Mouse (Mus musculus) myocyte (in vitro differentiated cells): ENCODE data around the gene Olfr318. TPM values are rescaled to one million over a fixed set of nuclear protein-coding genes. Genes with fewer than 3 reads are reported as not detected.
"Not testable (repeated sequence)": the region's sequence is repeated elsewhere in the genome, so short reads cannot be mapped to it uniquely, and the experiment has no call there.

ENCODE experiments used
- H3K27me3 ChIP-seq: one replicate; pipeline ENCODE4 v1.6.1; 2011; ENCODE audit not compliant: control insufficient read depth, insufficient read depth, insufficient read length
- H3K36me3 ChIP-seq: one replicate; pipeline ENCODE4 v1.6.1; 2011; ENCODE audit not compliant: control insufficient read depth, insufficient read depth
- H3K4me2 ChIP-seq: one replicate; pipeline ENCODE4 v1.6.1; 2011; ENCODE audit warnings: low read depth, control low read depth
- H3K4me3 ChIP-seq: one replicate; pipeline ENCODE4 v1.5.1; 2011; ENCODE audit warnings: mild to moderate bottlenecking, control low read depth, moderate library complexity
- H3K79me2 ChIP-seq: one replicate; pipeline ENCODE4 v1.6.1; 2011; ENCODE audit not compliant: control insufficient read depth, insufficient read depth
- H3ac ChIP-seq: one replicate; pipeline ENCODE4 v1.6.1; 2011; ENCODE audit not compliant: control insufficient read depth, insufficient read length
- CEBPB ChIP-seq: IDR thresholded peaks from 2 replicates; pipeline ENCODE4 v1.6.1; 2011; ENCODE audit warnings: mild to moderate bottlenecking, moderate library complexity; ENCODE audit not compliant: poor library complexity, insufficient read depth, severe bottlenecking
- E2F4 ChIP-seq: IDR thresholded peaks from one replicate; pipeline ENCODE4 v1.6.1; 2011; ENCODE audit warnings: mild to moderate bottlenecking, control low read depth, moderate library complexity; ENCODE audit not compliant: insufficient read depth
- MAX ChIP-seq: IDR thresholded peaks from one replicate; pipeline ENCODE4 v1.6.1; 2011; ENCODE audit warnings: low read depth, mild to moderate bottlenecking, control low read depth
- MYOD1 ChIP-seq, 3 experiments: IDR thresholded peaks; one replicate each; pipeline ENCODE4 v1.6.1; 2011; ENCODE audit warnings: control low read depth in 2 of 3, low read depth in 2 of 3, mild to moderate bottlenecking in 2 of 3, moderate library complexity in 1 of 3; ENCODE audit not compliant: insufficient read length in 2 of 3, control insufficient read depth in 1 of 3
- MYOG ChIP-seq, 3 experiments: IDR thresholded peaks; one replicate each; pipeline ENCODE4 v1.6.1; 2011; ENCODE audit warnings: control low read depth in 2 of 3, low read depth in 2 of 3, mild to moderate bottlenecking in 2 of 3; ENCODE audit not compliant: insufficient read length in 2 of 3, control insufficient read depth in 1 of 3, insufficient read depth in 1 of 3
- POLR2A ChIP-seq: IDR thresholded peaks from one replicate; pipeline ENCODE4 v1.6.1; 2011; ENCODE audit warnings: low read depth, mild to moderate bottlenecking, control low read depth, moderate library complexity; ENCODE audit not compliant: insufficient read length
- POLR2AphosphoS2 ChIP-seq: IDR thresholded peaks from one replicate; pipeline ENCODE4 v1.6.1; 2011; ENCODE audit warnings: low read depth, control low read depth; ENCODE audit not compliant: insufficient read length
- REST ChIP-seq: IDR thresholded peaks from one replicate; pipeline ENCODE4 v1.6.1; 2011; ENCODE audit warnings: mild to moderate bottlenecking, control low read depth, moderate library complexity; ENCODE audit not compliant: insufficient read depth, insufficient read length
- SRF ChIP-seq: IDR thresholded peaks from one replicate; pipeline ENCODE4 v1.6.1; 2011; ENCODE audit warnings: low read depth; ENCODE audit not compliant: control insufficient read depth, insufficient read length
- TCF12 ChIP-seq: IDR thresholded peaks from one replicate; pipeline ENCODE4 v1.6.1; 2011; ENCODE audit warnings: mild to moderate bottlenecking, control low read depth; ENCODE audit not compliant: poor library complexity, insufficient read depth, severe bottlenecking
- TCF3 ChIP-seq: IDR thresholded peaks from one replicate; pipeline ENCODE4 v1.6.1; 2011; ENCODE audit warnings: low read depth, control low read depth; ENCODE audit not compliant: insufficient read length
- USF1 ChIP-seq: IDR thresholded peaks from one replicate; pipeline ENCODE4 v1.6.1; 2011; ENCODE audit warnings: low read depth, mild to moderate bottlenecking, control low read depth, moderate library complexity
- polyA plus RNA-seq: library from polyadenylated mRNA; unstranded; fragments of >200 nt; fragmentation: generic; extraction: Trizol; gene quantifications from one replicate; pipeline ENCODE4 v1.2.1, GENCODE M21; 2012; ENCODE audit warnings: missing spikeins

Gene Olfr318
- polyA plus RNA-seq, 1 experiment = not detected

DNA sequence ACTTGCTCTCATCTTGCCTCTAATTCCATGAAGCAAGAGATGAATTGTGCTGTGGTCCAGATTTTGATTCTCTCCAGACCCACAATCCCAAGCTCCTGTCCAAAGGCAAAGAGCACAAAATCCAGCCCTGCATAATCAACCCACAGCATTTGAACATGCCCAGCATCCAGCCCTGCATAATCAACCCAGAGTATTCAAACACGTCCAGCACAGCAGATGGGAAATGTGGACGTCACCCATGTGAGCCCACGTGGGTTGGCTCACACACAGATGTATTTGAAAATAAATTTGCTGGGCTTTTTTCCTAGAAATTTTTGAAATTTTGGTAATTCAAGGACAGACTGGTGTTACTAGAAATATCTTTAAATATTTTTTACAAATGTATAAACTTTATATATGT is 9.6 kb upstream of the Olfr318 start:
- no peak for TF ChIP-seq E2F4
- no peak for TF ChIP-seq USF1
- no peak for TF ChIP-seq MAX
- no peak for TF ChIP-seq TCF12
- no peak for TF ChIP-seq REST
- no peak for TF ChIP-seq MYOG (IDR thresholded peaks at IDR 0.05; ENCODE audit: control insufficient read depth in 1 of 3, insufficient read depth in 1 of 3, insufficient read length in 2 of 3, low read depth in 2 of 3)
- TF ChIP-seq SRF = no peak
- no peak for TF ChIP-seq POLR2A
- TF ChIP-seq MYOD1 (IDR thresholded peaks at IDR 0.05; ENCODE audit: control insufficient read depth in 1 of 3, insufficient read length in 2 of 3, low read depth in 2 of 3) = no peak
- no peak for TF ChIP-seq POLR2AphosphoS2
- TF ChIP-seq TCF3 = no peak
- TF ChIP-seq CEBPB = no peak
- H3ac ChIP-seq = no peak overlapping the region
- no peaks in the 10 kb centered on the region for H3K27me3 ChIP-seq
- H3K4me3 ChIP-seq = no peak overlapping the region
- H3K79me2 ChIP-seq = no peaks in the 10 kb centered on the region
- H3K4me2 ChIP-seq = no peak overlapping the region
- H3K36me3 ChIP-seq = no peaks in the 10 kb centered on the region

GRCm38 (mm10) chr11:58727896-58728650 is 4.3 kb upstream of the Olfr318 start:
- not testable (repeated sequence) for H3ac ChIP-seq, H3K79me2 ChIP-seq

GRCm38 (mm10) chr11:58719701-58720100 is 4.1 kb downstream of the Olfr318 start:
- Histone ChIP-seq H3K27me3 (no peaks in the 10 kb centered on the region), H3K4me3 (no peak overlapping the region), H3K79me2 (no peaks in the 10 kb centered on the region), H3ac (no peak overlapping the region), H3K4me2 (no peak overlapping the region), H3K36me3 (no peaks in the 10 kb centered on the region)
- TF ChIP-seq USF1 (no peak), TCF3 (no peak), POLR2A (no peak), MYOG (IDR thresholded peaks at IDR 0.05; ENCODE audit: control insufficient read depth in 1 of 3, insufficient read depth in 1 of 3, insufficient read length in 2 of 3, low read depth in 2 of 3) (no peak), CEBPB (no peak), TCF12 (no peak), REST (no peak), MAX (no peak), MYOD1 (IDR thresholded peaks at IDR 0.05; ENCODE audit: control insufficient read depth in 1 of 3, insufficient read length in 2 of 3, low read depth in 2 of 3) (no peak), SRF (no peak), E2F4 (no peak), POLR2AphosphoS2 (no peak)

More at GRCm38 (mm10) chr11:58727896-58728650, 4.3 kb upstream of the Olfr318 start:
- H3K36me3 ChIP-seq, H3K4me3 ChIP-seq, H3K27me3 ChIP-seq, H3K4me2 ChIP-seq: not testable (repeated sequence)

DNA sequence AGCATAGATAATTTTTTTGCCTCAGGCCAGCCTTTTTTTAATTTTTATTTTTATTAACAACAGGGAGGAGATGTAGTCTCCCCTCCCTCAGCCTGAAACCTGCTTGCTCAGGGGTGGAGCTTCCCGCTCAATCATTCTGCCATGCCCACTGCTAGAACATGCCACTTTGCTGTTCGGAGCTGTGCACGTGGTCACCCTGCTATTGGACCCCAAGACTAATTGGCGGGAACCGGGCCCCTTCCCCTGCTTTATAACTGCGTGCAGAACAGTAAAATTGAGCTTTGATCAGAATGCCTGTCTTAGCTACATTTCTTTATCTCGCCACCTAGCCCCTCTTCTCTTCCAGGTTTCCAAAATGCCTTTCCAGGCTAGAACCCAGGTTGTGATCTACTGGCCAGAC is 6.1 kb downstream of the Olfr318 start:
- not testable (repeated sequence) for H3K79me2 ChIP-seq

DNA sequence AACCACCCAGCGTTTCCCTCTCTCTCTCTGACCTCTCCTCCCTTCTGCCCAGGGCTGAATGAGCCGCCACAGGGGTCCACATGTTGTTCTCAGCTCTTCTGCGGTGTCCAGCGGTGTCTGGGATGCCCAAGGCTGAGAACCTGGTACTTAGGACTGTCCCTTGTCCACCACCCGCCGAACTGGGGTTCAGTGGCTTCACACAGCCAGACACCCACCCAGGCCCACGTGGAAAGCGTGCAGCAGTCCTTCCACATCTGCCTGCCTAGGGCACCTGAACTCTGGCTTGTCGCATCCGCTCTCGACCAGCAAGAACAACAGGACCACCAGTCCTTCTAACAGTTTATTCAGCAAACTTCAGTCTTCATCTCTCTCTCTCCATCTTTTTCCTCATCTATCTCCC is 14.7 kb downstream of the Olfr318 start:
- no peak overlapping the region for H3K4me2 ChIP-seq
- H3K36me3 ChIP-seq = no peaks in the 10 kb centered on the region
- no peaks in the 10 kb centered on the region for H3K27me3 ChIP-seq
- H3K79me2 ChIP-seq = no peaks in the 10 kb centered on the region
- no peak overlapping the region for H3K4me3 ChIP-seq
- no peak overlapping the region for H3ac ChIP-seq
- no peak for TF ChIP-seq MAX
- no peak for TF ChIP-seq TCF12
- no peak for TF ChIP-seq REST
- no peak for TF ChIP-seq CEBPB
- no peak for TF ChIP-seq E2F4
- TF ChIP-seq POLR2A = no peak
- TF ChIP-seq MYOD1 (IDR thresholded peaks at IDR 0.05; ENCODE audit: control insufficient read depth in 1 of 3, insufficient read length in 2 of 3, low read depth in 2 of 3) = no peak

More for the DNA sequence above, 6.1 kb downstream of the Olfr318 start:
- H3K4me3 ChIP-seq, H3K36me3 ChIP-seq, H3K27me3 ChIP-seq, H3K4me2 ChIP-seq, H3ac ChIP-seq: not testable (repeated sequence)
